Mouse (Mus musculus) ES-CJ7 (cell line): ENCODE data around the gene Pla2g12b.
"Not testable (repeated sequence)": the region's sequence is repeated elsewhere in the genome, so short reads cannot be mapped to it uniquely, and the experiment has no call there.

ENCODE experiments used
- DNase-seq: peaks from one replicate; pipeline ENCODE4 v3.0.0; 2011; ENCODE audit warnings: low read depth, low spot score

Pla2g12b gene

DNA sequence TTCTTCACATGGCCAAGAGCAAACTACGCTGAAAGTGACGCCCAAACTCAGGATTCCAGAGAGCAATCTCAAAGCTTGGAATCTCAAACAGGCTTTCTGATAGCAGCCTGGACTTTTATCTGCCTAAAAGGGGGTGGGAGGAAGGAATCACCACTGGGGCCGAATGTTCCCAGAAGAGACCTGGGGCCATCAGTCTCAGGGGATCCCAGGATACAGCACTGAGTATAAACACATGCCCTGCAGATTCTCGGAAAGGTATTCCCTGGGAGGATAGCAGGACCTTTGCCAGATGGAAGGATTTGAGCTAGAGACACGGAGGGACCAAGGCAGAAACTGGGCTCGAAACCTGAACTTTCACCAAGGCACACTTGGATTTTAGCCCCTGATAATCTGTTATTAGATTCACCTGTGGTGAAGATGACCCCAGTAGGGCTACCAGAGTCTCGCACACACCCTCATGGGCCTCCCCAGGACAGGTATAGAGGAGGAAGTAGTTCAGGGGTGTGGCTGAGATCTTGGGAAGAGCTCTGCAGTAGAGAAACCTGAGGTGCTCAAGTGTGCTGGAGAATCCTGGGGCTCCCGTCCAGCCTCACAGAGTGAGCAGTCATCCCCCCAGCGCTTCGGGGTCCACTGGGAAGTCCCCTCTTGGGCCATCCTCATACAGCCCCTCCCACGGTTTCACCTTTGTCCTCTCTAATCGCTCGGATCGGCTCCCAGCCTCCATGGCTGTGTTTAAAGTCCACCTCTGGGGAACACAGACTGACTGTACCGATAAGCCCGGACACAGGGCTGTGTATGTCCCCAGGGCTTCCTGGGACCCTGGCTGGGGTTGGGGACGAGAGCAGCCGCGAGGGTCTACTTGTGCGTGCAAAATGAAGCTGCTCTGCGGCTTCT lies at the start of gene Pla2g12b:
Gene Pla2g12b, plus strand, starts transcription at position 762 of the 894 bp plus-strand sequence.
- no peak for DNase-seq

DNA sequence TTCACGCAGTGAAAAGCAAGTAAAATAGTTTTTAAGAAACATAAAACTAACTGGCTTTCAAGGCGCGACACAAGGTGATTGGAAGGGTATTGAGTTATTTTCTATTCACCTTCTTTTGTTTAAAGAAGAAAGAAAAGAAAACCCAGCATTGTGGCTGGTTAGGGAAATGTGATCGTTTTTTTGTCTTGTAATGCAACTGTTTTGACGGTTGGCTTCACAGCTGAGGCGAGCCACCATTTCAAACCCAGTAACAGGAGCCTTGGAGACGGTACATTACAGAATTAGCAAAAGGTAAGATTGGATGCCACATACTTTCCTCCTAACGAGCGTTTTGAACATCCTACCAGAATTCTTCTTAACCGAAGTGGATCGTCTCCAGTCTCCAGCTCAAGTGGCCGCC lies 49.3 kb upstream of the Pla2g12b start:
- DNase-seq = peak; percentile 52

DNA sequence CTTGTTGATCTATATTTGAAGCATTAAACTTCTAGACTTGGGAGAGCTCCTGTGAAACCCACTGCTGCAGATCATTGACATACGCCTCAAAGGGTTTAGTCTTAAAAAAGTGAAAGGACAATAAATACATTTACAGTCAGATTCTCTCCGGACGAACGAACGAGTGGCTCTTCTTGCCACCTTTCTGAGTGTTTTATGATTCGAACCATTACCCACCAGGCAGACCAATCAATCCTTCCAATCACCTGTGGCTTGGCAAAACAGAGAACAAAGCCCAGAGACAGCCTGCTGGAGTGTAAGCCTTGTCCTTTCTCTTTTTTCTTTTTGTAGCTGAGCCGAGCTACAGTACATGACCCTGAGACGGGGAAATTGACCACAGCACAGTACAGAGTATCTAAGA lies 48.4 kb upstream of the Pla2g12b start:
- no peak for DNase-seq

DNA sequence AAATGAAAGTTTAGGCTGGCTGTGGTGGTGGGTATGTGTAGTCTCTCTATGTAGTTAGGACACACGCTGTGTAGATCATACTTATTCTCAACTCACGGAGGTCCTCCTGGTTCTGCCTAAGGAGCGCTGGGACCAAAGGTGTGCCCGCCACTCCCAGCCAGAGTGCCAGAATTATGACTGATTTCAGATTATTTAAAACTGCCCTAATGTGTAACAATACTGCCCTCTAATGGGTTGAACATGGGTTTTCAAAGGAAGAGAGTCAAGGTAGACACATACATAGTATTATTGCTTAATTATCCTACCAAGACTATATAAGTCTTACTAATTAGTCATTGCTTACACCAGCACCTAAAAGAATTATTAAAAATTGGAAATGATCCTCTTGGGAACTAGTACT lies 44.7 kb upstream of the Pla2g12b start:
- no peak for DNase-seq

DNA sequence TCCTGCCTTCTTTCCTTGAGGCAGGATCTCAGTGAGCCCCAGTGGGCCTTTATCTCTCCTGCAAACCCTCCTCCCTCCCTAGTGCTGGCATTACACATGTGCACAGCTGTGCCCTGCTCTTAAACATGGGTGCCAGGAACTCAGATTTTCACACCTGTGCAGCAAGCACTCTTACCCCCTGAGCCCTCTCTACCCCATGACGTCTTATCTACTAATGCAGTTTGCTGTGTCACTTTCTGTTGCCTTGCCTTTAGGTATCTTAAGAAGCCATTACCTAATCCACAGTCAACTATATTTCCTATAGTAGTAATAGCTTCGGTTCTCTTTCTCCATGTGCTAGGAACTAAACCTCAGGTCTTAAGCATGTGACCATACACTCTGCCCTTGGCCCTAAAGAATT lies 40.3 kb upstream of the Pla2g12b start:
- no peak for DNase-seq

DNA sequence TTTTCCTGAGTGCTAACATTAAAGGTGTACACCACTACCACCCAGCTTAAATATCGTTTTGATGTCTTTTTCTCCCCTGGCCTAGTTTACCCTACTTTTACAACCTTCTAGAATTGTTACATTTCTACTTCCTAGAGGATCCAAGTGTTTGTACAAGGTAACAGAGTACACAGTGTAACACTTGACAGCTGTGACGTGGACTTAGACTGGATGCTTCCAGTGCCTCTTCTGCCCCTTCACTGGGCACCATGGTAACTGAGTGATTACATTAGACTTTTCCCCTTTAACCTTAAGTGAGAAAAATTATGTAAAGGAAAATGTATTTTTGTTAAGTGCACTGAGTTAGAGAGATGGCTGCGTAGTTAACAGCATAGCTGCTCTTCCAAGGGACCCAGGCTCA lies 38.9 kb upstream of the Pla2g12b start:
- no peak for DNase-seq

DNA sequence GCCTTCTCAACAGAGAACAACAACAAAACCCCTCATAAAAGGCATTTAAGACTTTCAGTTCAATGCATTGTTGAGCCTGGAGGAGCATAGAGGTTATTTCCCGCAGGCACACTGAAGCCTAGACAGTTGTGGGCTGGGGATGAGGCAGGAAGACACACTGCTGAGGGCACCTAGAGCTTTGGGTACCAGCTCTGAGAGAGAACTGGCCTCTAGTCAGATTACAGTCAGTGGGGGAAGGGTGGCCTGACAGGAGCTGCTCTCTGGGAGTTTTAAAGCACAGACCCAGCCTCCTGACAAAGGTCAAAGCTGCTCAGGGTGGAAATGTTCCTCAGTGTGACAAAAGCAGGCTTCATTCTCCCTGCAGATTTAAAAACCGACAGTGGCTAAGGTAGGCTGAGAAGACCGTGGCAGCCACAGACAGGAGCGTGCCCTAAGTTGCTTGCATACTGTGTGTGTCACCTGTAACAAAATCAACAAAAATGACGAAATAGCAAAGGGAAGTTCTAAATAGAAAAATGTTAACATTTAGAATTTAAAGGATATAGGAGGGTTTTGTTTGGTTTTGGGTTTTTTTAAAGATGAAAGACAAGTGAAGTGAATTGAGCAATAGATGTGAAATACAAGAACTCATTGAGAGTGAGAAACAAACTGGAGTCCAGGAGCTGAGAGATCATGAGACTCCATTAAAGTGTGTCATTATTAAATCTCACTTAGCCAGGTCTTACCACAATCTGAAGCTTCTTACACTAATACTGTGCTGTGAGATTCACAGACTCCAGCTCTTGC lies 37.5 kb upstream of the Pla2g12b start:
- DNase-seq = no peak

DNA sequence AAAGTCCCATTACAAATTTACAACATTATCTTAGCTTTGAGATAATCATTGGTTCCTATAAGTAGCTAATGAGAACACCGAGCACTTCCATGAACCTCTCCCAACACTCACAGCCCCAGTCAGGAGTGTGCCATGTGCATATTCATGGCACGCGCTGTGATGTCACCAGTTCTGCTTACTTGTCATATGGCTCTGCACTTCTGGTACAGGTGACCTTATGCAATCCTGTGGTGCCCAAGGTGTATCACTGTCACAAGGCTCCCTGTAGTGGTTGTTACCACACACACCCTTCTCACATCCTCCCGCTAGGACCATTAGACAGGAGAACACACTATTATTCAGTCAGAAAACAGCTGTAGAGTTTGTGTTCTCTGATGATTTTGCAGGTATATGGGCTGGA lies 36.7 kb upstream of the Pla2g12b start:
- no peak for DNase-seq

DNA sequence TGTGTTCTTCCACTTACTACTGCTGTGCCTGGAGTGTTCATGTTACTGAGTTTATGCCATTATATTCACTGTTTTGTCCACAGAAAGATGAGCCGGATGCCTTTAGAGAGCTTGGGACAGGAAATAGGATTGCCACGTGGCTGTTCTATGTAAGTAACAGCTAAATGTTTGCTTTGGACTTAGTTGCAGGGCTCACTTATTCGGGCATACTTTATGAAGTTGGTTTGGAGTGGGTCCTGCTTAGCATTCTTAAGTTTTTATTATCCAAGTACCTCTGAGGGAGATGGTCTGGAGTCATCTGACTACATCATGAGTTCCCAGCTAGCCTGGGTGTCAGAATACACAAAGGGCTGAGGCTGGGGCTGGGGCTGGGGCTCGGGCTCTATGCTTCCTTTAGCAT lies 36.3 kb upstream of the Pla2g12b start:
- no peak for DNase-seq

DNA sequence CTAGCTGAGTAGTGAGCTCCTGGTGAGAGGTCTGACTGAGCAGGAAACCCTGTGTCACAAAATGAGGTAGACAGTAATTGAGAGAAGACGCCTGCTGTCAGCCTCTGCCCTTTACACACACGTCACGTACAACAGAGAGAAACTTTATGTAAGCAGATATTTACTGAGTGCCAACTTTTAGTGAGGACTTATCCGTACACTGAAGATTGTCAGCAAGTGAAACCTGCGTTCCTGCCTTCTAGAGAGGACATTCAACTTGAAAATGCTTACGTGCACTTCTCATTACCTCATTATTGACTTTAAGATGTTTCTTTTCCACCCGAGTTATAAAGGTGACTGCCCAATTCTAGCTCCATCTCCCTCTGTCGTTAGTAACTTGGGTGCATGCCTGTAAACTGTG lies 34.7 kb upstream of the Pla2g12b start:
- DNase-seq = no peak

DNA sequence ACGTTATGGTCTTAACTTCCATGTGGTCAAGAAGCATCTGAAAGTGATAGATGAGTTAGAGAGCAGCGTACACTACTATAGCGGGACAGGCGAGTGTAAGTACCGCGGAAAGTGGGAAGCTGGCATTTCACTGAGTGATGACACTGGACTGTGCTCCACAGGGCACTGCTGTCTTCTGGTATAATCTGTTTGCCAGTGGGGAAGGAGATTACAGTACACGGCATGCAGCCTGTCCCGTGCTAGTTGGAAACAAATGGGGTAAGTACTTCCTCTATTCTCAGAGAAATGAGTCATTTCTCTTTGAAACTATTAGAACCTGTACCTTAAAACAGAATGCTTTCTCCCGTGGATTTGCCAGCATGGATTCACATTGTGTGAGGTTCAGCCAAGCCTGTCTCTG lies 34.0 kb upstream of the Pla2g12b start:
- DNase-seq = no peak

DNA sequence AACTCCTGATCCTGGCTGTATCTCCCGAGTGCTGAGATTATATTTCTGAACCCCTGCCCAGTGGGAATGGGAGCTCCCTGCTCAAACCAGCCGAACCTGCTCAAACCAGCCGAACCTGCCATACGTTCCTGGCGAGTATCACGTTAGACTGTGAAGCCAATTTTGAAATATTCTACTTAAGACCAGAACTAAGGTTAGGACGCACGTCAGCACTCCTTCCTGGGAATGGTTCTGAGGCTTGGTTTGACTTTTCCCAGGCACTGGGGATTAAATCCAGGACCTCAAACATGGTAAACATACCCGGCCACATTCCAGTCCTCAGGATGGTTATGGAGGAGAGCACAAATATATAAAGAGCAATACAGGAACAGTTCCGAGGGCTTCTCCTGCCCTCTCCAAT lies 25.6 kb upstream of the Pla2g12b start:
- DNase-seq = no peak

DNA sequence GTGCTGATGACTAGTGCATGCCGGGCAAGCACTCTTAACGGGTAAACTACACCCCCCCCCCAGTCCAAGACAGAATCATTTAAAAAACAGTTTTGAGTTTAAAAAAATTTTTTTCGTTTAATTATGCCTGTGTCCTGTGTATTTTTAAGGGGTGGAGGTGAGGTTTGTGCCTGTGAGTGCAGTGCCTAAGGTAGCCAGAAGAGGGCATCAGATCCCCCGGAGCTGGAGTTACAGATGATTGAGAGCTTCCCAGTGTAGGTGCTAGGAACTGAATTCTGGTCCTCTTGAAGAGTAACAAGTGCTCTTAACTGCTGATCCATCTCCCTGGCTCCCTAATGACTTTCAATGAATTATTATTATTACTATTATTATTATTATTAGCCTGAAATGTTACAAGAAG lies 24.7 kb upstream of the Pla2g12b start:
- DNase-seq = peak; percentile 20

DNA sequence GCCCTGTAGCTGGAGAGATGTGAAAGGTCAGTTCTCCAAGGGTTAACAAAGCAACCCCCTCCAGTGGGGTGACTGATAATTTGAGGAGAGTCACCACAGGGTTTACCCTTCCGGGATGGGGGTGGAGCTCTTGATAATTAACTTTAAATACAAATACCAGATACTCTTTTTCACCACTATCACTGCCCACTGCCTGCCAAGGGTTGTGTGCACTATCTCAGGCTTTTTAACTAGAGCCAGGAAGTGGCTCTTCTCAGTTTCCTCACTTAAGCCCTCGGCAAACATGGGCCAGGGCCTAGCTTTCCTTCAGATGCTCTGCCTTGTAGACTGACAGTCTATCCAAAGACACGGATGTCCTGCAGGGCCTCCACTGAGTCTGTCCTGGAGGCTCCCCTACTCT lies 23.5 kb upstream of the Pla2g12b start:
- no peak for DNase-seq

DNA sequence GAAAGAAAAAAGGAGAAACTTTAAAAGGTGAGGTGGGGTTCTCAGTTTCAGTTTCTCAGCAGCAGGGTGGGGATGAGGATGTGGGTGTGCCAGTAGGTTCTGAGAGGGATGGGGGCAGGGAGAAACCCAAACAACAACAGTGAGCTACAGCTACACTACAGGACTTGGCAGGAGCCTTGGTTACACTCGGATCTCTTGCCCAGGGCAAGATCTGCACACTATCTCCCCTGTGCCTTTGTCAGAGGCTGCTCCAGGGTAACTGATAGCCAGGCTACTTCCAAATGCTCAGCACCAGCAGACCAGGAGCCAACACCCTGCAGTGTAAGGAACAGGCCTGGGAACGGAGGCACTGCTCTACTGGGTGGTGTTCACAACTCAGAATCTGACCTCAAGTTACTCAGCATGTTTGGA lies 23.0 kb upstream of the Pla2g12b start:
- DNase-seq = peak; percentile 20

DNA sequence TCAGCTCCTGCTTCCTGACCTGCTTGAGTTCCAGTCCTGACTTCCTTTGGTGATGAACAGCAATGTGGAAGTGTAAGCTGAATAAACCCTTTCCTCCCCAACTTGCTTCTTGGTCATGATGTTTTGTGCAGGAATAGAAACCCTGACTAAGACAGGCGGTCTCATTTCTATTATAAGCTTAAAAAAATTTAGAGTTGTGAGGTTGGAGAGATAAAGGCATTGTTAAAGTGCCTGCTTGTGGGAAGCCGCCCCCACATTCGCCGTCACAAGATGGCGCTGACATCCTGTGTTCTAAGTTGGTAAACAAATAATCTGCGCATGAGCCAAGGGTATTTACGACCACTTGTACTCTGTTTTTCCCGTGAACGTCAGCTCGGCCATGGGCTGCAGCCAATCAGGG lies 21.9 kb upstream of the Pla2g12b start:
- not testable (repeated sequence) for DNase-seq

DNA sequence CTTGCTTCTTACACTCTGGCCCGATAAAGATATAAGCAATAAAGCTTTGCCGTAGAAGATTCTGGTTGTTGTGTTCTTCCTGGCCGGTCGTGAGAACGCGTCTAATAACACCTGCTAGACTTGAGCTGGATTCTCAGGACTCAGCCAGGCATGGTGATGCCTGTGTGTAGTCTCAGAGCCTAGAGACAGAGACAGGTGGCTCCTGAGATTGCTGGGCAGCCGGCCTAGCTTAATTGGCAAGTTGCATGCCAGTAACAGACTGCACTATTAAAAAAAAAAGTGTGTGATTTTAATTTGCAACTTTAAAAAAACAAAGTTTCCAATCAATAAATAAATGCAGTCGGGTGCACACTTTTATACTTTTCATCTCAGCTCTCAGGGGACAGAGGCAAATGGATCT lies 16.5 kb upstream of the Pla2g12b start:
- DNase-seq = no peak

DNA sequence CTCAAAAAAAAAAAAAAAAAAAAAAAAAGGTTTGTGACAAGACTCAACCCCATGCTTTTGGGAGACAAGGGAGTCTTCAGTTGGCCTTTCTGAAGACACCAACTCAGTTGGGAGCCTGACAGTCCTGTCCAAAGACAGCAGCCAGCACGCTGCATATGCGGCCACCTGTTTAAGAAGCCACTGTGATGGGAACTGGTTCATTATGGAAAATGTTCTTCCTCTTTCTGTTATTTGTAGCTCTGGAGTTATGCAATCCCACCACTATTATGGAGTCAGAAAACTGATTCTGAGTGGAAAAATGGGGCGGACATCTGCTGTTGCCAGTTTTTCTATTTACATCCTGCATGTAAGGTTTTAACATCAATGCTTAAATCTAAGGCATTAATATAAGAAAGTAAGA lies 13.8 kb upstream of the Pla2g12b start:
- no peak for DNase-seq

DNA sequence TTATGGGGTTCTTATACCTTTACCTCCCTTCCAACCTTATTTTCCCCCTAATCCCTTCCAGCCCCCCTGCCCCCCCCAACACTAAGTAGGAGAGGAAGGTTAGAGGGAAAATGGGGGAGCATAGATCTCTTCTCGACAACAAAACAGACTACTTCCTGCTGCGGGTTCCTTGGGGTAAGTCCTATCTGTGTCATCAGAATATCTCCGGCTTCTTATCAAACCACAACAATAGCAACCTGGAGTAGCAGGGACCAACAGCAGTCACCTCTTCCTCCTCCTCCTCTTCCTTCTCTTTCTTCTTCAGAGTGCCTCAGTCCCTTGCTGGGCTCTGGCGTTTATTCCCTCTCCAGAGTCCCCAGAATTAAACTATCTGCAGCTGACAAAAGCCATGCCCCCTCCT lies 11.6 kb upstream of the Pla2g12b start:
- no peak for DNase-seq

DNA sequence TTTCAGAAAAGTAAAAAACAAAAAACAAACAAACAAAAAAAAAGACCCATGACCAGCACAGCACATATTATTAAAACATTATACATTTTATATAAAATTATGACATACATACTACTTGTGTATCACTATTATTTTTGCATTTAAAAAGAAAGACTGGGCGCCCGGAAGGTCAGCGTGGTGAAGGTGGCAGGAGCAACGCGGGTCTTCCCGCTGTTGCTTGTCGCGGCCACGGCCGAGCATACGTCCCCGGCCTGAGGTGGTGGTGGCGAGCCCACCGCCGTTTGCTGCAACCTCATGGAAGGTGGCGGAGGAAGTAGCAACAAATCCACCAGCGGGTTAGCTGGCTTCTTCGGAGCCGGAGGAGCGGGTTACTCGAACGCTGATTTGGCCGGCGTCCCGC lies 8.0 kb upstream of the Pla2g12b start, which contains the start of gene Gm10273:
Gene Gm10273, plus strand, starts transcription at position 172 of the 400 bp plus-strand sequence.
- DNase-seq = not testable (repeated sequence)

DNA sequence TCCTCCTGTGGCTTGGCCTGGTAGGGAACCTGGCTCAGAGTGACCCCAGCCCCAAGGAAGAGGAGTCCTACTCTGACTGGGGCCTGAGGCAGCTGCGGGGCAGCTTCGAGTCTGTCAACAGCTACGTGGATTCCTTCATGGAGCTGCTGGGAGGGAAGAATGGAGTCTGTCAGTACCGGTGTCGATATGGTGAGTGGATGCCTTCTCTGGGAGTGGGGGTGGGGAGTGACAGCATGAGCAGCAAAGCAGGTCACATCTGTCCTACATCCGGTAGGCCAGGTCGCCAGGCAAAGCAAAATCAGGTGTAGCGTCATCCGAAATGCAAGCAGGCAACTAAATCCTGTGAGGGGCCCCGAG lies 311 bp downstream of the Pla2g12b start:
- DNase-seq = no peak

DNA sequence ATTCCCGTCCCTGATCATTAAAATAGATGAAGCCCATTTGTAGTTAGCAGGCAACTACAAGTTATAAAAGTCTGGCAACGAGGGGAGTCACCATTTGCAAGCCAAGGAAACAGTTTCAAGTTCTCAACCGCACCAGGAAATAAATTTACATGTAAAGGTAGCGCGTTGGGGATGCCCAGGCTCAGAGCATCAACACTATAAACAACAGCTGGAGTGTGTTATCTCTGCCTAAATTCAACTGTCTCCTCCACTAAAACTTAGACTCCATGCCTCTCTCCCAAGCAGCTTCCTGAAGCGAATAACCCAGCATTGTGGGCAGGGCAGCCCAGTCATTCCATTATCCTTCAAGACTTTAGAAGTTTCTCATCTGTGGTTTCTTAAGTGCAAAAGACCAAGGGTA lies 5.0 kb downstream of the Pla2g12b start:
- no peak for DNase-seq

DNA sequence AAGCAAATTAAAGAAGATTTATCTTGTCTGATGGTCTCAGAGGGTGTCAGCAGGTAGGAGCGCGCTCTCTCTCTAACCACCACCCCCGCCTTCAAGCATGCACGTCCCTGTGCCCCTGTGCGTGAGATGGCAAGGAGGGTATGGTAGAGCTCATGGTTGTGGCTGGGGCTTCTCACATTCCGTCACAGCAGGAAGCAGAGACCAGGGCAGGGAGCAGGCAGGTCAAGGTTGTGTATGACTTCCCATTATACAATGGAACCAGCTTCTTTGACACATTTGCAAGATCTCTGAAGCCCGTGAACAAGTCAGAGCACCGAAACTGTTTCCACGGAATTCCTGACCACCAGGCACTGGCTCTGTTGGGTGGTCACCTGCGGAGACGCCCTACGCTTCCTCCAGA lies 6.8 kb downstream of the Pla2g12b start:
- DNase-seq = peak; percentile 33
